Mouse (Mus musculus): ENCODE measurements at regions not wholly inside any gene's neighbourhood (a gene's known extent, or its start where the extent isn't known, plus 50 kb on each side); places are given as distances from the start of the nearest gene placed in this dataset.

DNA sequence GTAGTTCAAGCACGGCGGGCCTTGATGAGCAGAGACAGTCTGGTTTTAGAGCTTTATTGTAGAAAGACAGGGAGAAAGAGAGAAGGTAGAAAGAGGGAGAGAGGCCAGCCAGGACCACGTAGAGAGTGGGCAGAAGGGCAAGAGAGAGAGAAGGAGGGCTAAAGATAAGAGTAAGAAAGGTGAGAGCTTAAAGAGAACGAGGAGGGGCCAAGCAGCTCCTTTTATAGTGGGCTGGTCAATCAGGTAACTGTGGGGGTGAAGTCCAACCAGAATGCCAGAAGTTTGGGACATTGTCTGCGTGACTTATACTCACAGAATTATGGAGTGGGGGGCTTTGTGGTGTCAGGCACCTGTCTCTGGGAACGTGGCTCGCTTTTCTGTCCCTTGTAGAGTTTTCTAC is 96.7 kb upstream of the Cul1 start:
- TF ChIP-seq CTCF (IDR thresholded peaks at IDR 0.05; ENCODE audit: extremely low read depth, insufficient read depth, insufficient read length, insufficient replicate concordance) (no peak), POLR2A (IDR thresholded peaks at IDR 0.05; ENCODE audit: low read depth, low read length) (no peak)
